Mouse (Mus musculus) CH12.LX (cell line): ENCODE measurements around the gene 5031439G07Rik. TPM values are rescaled to one million over a fixed set of nuclear protein-coding genes. Genes with fewer than 3 reads are reported as not detected.
A peak's percentile ranks its signal among the peaks of the same experiment; 100 is the strongest.

ENCODE experiments used
- DNase-seq: peaks from one replicate; pipeline ENCODE4 v3.0.0-alpha.2; 2013; ENCODE audit errors: extremely low read depth
- H3K27ac ChIP-seq: 2 replicates; pipeline ENCODE4 v1.5.1; 2012; ENCODE audit warnings: low read depth, mild to moderate bottlenecking, control low read depth, moderate library complexity; ENCODE audit not compliant: insufficient read depth
- H3K27me3 ChIP-seq: replicated peaks from 2 replicates; pipeline ENCODE3; 2012; ENCODE audit warnings: inconsistent platforms
- H3K36me3 ChIP-seq, 2 experiments: replicated peaks in 1 of 2; 2 replicates each; pipeline versions ENCODE3 to v1.6.1; 2012; ENCODE audit warnings: inconsistent platforms in 1 of 2, low read length in 1 of 2, mild to moderate bottlenecking in 1 of 2, mixed read lengths in 1 of 2, moderate library complexity in 1 of 2; ENCODE audit not compliant: control insufficient read depth in 1 of 2, insufficient read depth in 1 of 2
- H3K4me1 ChIP-seq, 2 experiments: 2 replicates each; pipeline ENCODE4 v1.6.1; 2012; ENCODE audit warnings: inconsistent platforms in 1 of 2, moderate library complexity in 1 of 2; ENCODE audit not compliant: insufficient read depth in 2 of 2, control insufficient read depth in 1 of 2
- H3K4me2 ChIP-seq: 2 replicates; pipeline ENCODE4 v1.6.1; 2012; ENCODE audit warnings: low read depth, mild to moderate bottlenecking, control low read depth; ENCODE audit not compliant: poor library complexity, insufficient read depth, severe bottlenecking
- H3K4me3 ChIP-seq, 3 experiments: fragments of 150-350 bp in 1 of 3; sonication (generic) in 1 of 3; replicated peaks in 1 of 3; 2 replicates each; pipeline versions ENCODE3 to v1.5.1; 2011 to 2012; ENCODE audit warnings: low read depth in 2 of 3, low read length in 2 of 3, mild to moderate bottlenecking in 2 of 3, moderate library complexity in 2 of 3, control low read depth in 1 of 3, improper control_type of control experiment in 1 of 3, inconsistent platforms in 1 of 3, mixed read lengths in 1 of 3; ENCODE audit not compliant: poor library complexity in 1 of 3
- H3K79me2 ChIP-seq: replicated peaks from 2 replicates; pipeline ENCODE4 v1.6.1; 2012; ENCODE audit warnings: mild to moderate bottlenecking, moderate library complexity; ENCODE audit not compliant: control insufficient read depth, poor library complexity, insufficient read depth, severe bottlenecking; ENCODE audit errors: extremely low read depth
- H3K9ac ChIP-seq: 2 replicates; pipeline ENCODE4 v1.6.1; 2012; ENCODE audit warnings: low read depth, mild to moderate bottlenecking, control low read depth, moderate library complexity; ENCODE audit not compliant: insufficient read depth
- H3K9me3 ChIP-seq: replicated peaks from 2 replicates; pipeline ENCODE3; 2012; ENCODE audit warnings: low read length, inconsistent platforms, mixed read lengths
- BHLHE40 ChIP-seq: IDR thresholded peaks from 2 replicates; pipeline ENCODE4 v1.6.1; 2011; ENCODE audit warnings: mild to moderate bottlenecking, low read depth, low read length, improper control_type of control experiment
- CHD2 ChIP-seq: IDR thresholded peaks from 2 replicates; pipeline ENCODE4 v1.6.1; 2011; ENCODE audit warnings: low read length, improper control_type of control experiment
- EP300 ChIP-seq: IDR thresholded peaks from 2 replicates; pipeline ENCODE4 v1.6.1; 2011; ENCODE audit warnings: low read length, improper control_type of control experiment
- IRF4 ChIP-seq: IDR thresholded peaks from 2 replicates; pipeline ENCODE4 v1.6.1; 2014; ENCODE audit warnings: low read depth, mild to moderate bottlenecking, inconsistent platforms, low read length, improper control_type of control experiment
- KAT2A ChIP-seq: IDR thresholded peaks from 2 replicates; pipeline ENCODE4 v1.6.1; 2012; ENCODE audit warnings: low read length, improper control_type of control experiment, inconsistent platforms; ENCODE audit not compliant: insufficient replicate concordance
- MAX ChIP-seq: IDR thresholded peaks from 2 replicates; pipeline ENCODE4 v1.6.1; 2011; ENCODE audit warnings: low read length, improper control_type of control experiment
- MAZ ChIP-seq: IDR thresholded peaks from 2 replicates; pipeline ENCODE4 v1.6.1; 2012; ENCODE audit warnings: low read depth, mild to moderate bottlenecking, inconsistent platforms, low read length, improper control_type of control experiment, moderate library complexity
- MXI1 ChIP-seq: IDR thresholded peaks from 2 replicates; pipeline ENCODE4 v1.6.1; 2011; ENCODE audit warnings: mild to moderate bottlenecking, low read depth, low read length, improper control_type of control experiment
- NRF1 ChIP-seq: IDR thresholded peaks from 2 replicates; pipeline ENCODE4 v1.6.1; 2014; ENCODE audit warnings: low read depth, mild to moderate bottlenecking, inconsistent platforms, low read length, improper control_type of control experiment, moderate library complexity
- PAX5 ChIP-seq: IDR thresholded peaks from 2 replicates; pipeline ENCODE4 v1.6.1; 2012; ENCODE audit warnings: low read length, inconsistent platforms, mixed read lengths
- SIN3A ChIP-seq: IDR thresholded peaks from 2 replicates; pipeline ENCODE4 v1.6.1; 2012; ENCODE audit warnings: low read length, improper control_type of control experiment, inconsistent platforms
- SMC3 ChIP-seq: IDR thresholded peaks from 2 replicates; pipeline ENCODE4 v1.6.1; 2011; ENCODE audit warnings: low read depth, low read length, improper control_type of control experiment
- TCF12 ChIP-seq: IDR thresholded peaks from 2 replicates; pipeline ENCODE4 v1.6.1; 2014; ENCODE audit warnings: low read depth, mild to moderate bottlenecking, inconsistent platforms, low read length, improper control_type of control experiment
- UBTF ChIP-seq: IDR thresholded peaks from 2 replicates; pipeline ENCODE4 v1.6.1; 2012; ENCODE audit warnings: low read depth, mild to moderate bottlenecking, inconsistent platforms, low read length, improper control_type of control experiment, moderate library complexity
- ZMIZ1 ChIP-seq: IDR thresholded peaks from 2 replicates; pipeline ENCODE4 v1.6.1; 2012; ENCODE audit warnings: low read depth, mild to moderate bottlenecking, inconsistent platforms, low read length, improper control_type of control experiment
- ZNF384 ChIP-seq: IDR thresholded peaks from 2 replicates; pipeline ENCODE4 v1.6.1; 2012; ENCODE audit warnings: low read depth, low read length, improper control_type of control experiment, inconsistent platforms
- dilution Hi-C: fragments of 300-500 bp; cut with MboI; formaldehyde crosslinking; loops from 2 replicates; pipeline ENCODE4 v1.14.3; 2020; ENCODE audit warnings: low sequenced_read_pairs; ENCODE audit not compliant: extremely low pct_unique_long_range_greater_than_20kb, extremely low pct_ligation_motif_present
- in situ Hi-C: fragments of 300-500 bp; cut with MboI; formaldehyde crosslinking; loops from 3 replicates; pipeline ENCODE4 v1.14.3; 2019; ENCODE audit warnings: low sequenced_read_pairs, low pct_ligation_motif_present, low pct_unique_long_range_greater_than_20kb, mixed read lengths
- polyA plus RNA-seq: library from polyadenylated mRNA; unstranded; fragments of >175 nt; gene quantifications from 2 replicates; pipeline ENCODE4 v1.2.1, GENCODE M21; 2012; ENCODE audit warnings: low read depth; ENCODE audit not compliant: insufficient read length
- total RNA-seq, 2 experiments: library from RNA; depleted of rRNA; stranded (reverse); fragments of 300-350 nt in 1 of 2; fragments of >200 nt in 1 of 2; gene quantifications; 2 replicates each; pipeline ENCODE4 v1.2.3; 2012 to 2014

5031439G07Rik gene
- total and polyA plus RNA-seq, 3 experiments = 8.6 to 26.0 (median 10.9) TPM

DNA sequence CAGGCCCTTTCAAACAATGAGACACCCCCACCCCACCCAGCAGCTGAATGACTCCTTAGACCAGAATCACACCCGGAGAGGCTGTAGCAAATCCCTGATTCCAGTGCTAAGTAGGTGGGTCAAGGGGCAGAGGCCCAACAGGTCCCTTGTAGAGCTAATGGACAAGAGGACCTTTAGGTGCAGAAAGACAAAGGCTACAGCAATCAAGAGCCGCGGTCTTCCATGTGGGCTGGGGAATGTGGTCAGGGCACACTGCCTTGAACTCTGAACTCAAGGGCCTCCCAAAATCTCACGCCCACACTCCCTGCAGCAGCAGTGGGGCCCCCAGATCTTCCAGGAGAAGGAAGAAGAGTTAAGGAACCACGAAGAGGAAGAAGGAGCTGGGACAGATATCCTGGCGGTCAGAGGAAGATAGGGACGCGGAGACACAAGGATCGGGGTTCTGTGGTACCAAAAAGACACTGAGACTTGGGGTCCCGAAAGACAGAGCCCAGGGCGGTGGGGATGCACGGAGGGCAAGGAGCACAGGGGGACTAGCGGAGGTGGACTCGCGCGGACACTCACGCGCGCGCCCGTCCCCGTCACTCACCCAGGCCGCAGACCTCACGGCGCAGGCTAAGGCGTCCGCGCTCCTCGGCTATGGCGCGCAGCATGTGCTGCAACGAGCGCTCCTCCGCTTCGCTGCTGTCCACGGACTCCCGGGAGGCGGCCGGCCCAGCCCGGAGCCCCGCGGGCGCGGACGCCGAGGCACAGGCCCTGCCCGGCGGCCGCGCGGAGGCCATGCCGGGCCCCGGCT lies 1.1 kb downstream of the 5031439G07Rik start:
- peaks cover 2% of the 10 kb centered on the region for H3K27me3 ChIP-seq
- peak overlapping the region; percentile 84 for H3K4me2 ChIP-seq
- peaks cover 19 to 46% of the 10 kb centered on the region in 2 experiments for H3K4me1 ChIP-seq
- dilution Hi-C loops = no loop called here
- no peak for DNase-seq
- no peaks in the 10 kb centered on the region for H3K79me2 ChIP-seq
- peak overlapping the region; percentile 55 for H3K9ac ChIP-seq
- TF ChIP-seq CHD2 = no peak
- no peak for TF ChIP-seq NRF1
- TF ChIP-seq MXI1 = no peak
- TF ChIP-seq BHLHE40 = no peak
- TF ChIP-seq MAX = no peak
- no peak for TF ChIP-seq ZMIZ1
- no peak for TF ChIP-seq SMC3
- TF ChIP-seq TCF12 = 0 out of 2 replicates have a peak, but pooled peaks have one; percentile 4
- TF ChIP-seq UBTF = peak; percentile 80
- peak overlapping the region; percentile 61 to 96 (median 72) for H3K4me3 ChIP-seq
- H3K36me3 ChIP-seq = peaks cover 0 to 7% of the 10 kb centered on the region in 2 experiments
- no peak overlapping the region for H3K27ac ChIP-seq
- in situ Hi-C loops = loop anchor here (5.0 kb wide), 1 partner anchor 40 kb away; no protein-coding TSS in a partner anchor
- no peaks in the 10 kb centered on the region for H3K9me3 ChIP-seq

DNA sequence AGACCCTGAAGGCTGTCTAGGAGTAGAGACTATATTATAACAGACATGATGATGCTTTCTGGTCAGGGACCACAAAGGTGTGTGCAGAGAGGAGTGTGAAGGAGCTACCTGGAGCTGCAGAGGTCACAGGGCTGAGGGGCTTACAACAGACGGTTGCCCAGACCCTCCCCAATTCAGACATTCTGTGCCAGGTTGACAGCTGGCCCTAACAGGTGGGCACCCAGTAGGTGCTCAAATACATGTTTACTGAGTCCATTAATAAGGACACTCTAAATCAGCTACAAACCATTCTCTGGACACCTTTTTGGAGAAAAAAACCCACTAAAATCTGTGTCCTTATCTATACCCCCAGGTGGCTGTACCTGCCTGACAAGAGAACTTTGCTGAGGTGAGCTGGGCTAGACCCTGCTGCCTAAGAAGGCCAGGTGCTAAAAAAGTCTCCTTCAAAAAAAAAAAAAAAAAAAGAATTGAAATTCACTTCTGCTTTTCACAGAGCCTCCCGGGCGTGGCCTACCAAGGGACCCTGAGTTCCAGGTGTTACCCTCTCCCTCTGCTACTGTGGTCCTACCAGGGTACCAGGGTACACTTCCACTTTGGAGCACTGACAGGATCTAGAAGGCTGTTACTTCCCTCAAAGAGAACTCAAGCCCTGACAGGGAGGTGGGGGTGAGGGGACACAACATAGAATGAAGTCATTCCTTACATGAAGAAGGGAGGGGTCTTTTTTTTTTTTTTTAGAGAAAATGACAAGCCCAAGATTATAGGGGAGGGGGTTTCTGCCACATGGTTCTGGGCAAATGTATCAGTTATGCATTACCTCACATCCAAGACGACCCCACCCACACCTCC lies 2.0 kb downstream of the 5031439G07Rik start:
- peak overlapping the region in 1 of 3 experiments; percentile 72 for H3K4me3 ChIP-seq
- H3K36me3 ChIP-seq = peaks cover 0 to 7% of the 10 kb centered on the region in 2 experiments
- in situ Hi-C loops = loop anchor here (5.0 kb wide), 1 partner anchor 39 kb away; no protein-coding TSS in a partner anchor
- H3K27me3 ChIP-seq = peaks cover 2% of the 10 kb centered on the region
- dilution Hi-C loops = no loop called here
- H3K9ac ChIP-seq = no peak overlapping the region
- peak; percentile 61 for DNase-seq
- no peaks in the 10 kb centered on the region for H3K9me3 ChIP-seq
- H3K4me1 ChIP-seq = peaks cover 26 to 54% of the 10 kb centered on the region in 2 experiments
- no peak overlapping the region for H3K27ac ChIP-seq
- no peak for TF ChIP-seq MAZ
- TF ChIP-seq TCF12 = peak; percentile 38; the same call in 1 of the 2 replicates
- peak; percentile 97 for TF ChIP-seq ZNF384
- TF ChIP-seq KAT2A = no peak
- TF ChIP-seq SIN3A = no peak
- peak; percentile 70 for TF ChIP-seq EP300
- TF ChIP-seq IRF4 = peak; percentile 42; the same call in 1 of the 2 replicates
- no peak for TF ChIP-seq PAX5
- peak overlapping the region; percentile 84 for H3K4me2 ChIP-seq
- no peaks in the 10 kb centered on the region for H3K79me2 ChIP-seq
